Comparison of ENCODE assay signal across 11 mouse cellular contexts in the genomic region with DNA sequence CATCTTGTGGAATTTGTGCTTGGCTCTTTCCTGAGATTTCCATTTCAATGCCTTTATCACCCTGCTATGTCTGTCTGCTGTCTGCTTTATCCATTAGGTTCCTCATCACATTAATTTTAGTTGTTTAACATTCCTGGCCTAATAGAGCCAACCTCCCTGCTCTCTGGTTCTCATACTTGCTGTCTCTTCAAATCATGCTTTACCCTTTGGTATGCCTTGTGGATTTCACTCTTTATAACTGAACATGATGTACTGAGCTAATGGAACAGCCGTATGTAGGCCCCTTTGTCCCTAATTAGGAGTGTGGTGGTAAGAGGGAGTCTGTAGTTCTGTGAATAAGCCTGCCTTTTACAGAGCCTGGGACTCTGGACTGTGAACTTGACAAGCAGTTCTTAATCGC.
"Had no signal": no experiment of that assay in that cellular context is flagged by ENCODE, and none has a peak within 500 bp of the region (broad histone marks: within the 10 kb centered on the region; RNA-seq: fewer than 3 reads in every experiment).

No protein-coding gene starts in this region.

- DNase-seq: right cerebral cortex, adult 18-20 months; right cerebral cortex, postnatal 14 days; right cerebral cortex, postnatal 25 days; right cerebral cortex, postnatal 4 days; spleen, adult 18-20 months; thymus, adult 18-20 months; thymus, adult 2 months; thymus, postnatal 14 days; thymus, postnatal 25 days; thymus, postnatal 36 days; thymus, postnatal 4 days had no signal
